10 mouse cellular contexts compared by ENCODE assay signal in genomic region chr2:14874281-14875037, GRCm38 (mm10).
DNase-seq lines count a peak whose midpoint lies in the region; ATAC-seq and TF ChIP-seq lines count a peak whose summit lies in the region.
"Had no signal": no experiment of that assay in that cellular context is flagged by ENCODE, and none has a peak within 500 bp of the region (broad histone marks: within the 10 kb centered on the region; RNA-seq: fewer than 3 reads in every experiment).

No protein-coding gene starts in this region.

- no peaks in the 10 kb centered on the region for H3K9me3 ChIP-seq in forebrain, embryonic 14.5 days (replicated peaks; ENCODE audit: control insufficient read depth, low read length)
- H3K9me3 ChIP-seq in intestine, embryonic 16.5 days (ENCODE audit: control insufficient read depth, low read length), result no peaks in the 10 kb centered on the region

- no peak for TF ChIP-seq CTCF in left cerebral cortex, adult 2 months (IDR thresholded peaks at IDR 0.05)

- intact Hi-C loops in left cerebral cortex, adult 2 months (cut with DNase I), result loop anchor here (5.0 to 10.0 kb wide), 2 partner anchors 83 to 180 kb away; partner anchors contain the start of gene Nsun6
- intact Hi-C loops in left cerebral cortex, postnatal 10 days (cut with DNase I), result no loop called here

- H3K9ac ChIP-seq in forebrain, embryonic 14.5 days (ENCODE audit: low read length), result peak overlapping the region; percentile 40
- H3K9ac ChIP-seq in intestine, embryonic 16.5 days (ENCODE audit: low read depth, low read length), result no peak overlapping the region

- no peak for ATAC-seq in forebrain, embryonic 14.5 days
- ATAC-seq in intestine, embryonic 16.5 days, result 0 out of 2 replicates have a peak, but pooled peaks have one; percentile 21
- ATAC-seq: inflammation-experienced regulatory T-cells, adult 6 months; Patski had no signal

- DNase-seq in left cerebral cortex, adult 2 months (ENCODE audit: extremely low spot score in 1 of 2, low spot score in 2 of 2), result peak; percentile 25 to 29
- no peak for DNase-seq in left cerebral cortex, postnatal 10 days (ENCODE audit: extremely low spot score in 1 of 2, low spot score in 2 of 2)
- no peak for DNase-seq in forebrain, embryonic 14.5 days (ENCODE audit: low spot score)
- DNase-seq in right cerebral cortex, adult 18-20 months, result peak; percentile 47
- DNase-seq in adrenal gland, postnatal 36 days, result no peak
- no peak for DNase-seq in retina, postnatal 1 day
- no peak for DNase-seq in kidney, postnatal 25 days

- peak overlapping the region; percentile 79 for H3K27ac ChIP-seq in left cerebral cortex, adult 2 months
- H3K27ac ChIP-seq in forebrain, embryonic 14.5 days (ENCODE audit: low read depth, low read length), result no peak overlapping the region
- no peak overlapping the region for H3K27ac ChIP-seq in intestine, embryonic 16.5 days (ENCODE audit: low read length)

- H3K4me2 ChIP-seq in forebrain, embryonic 14.5 days (ENCODE audit: low read length), result peak overlapping the region; percentile 39
- H3K4me2 ChIP-seq in intestine, embryonic 16.5 days (ENCODE audit: low read depth, low read length), result peak overlapping the region; percentile 44

- 45% methylated on average over 13 of the region's 13 CpGs for WGBS in forebrain, embryonic 14.5 days
- WGBS in intestine, embryonic 16.5 days, result 35% methylated on average over 13 of the region's 13 CpGs

- no peaks in the 10 kb centered on the region for H3K27me3 ChIP-seq in forebrain, embryonic 14.5 days (replicated peaks; ENCODE audit: control insufficient read depth, insufficient read depth, low read length)
- H3K27me3 ChIP-seq in intestine, embryonic 16.5 days (replicated peaks; ENCODE audit: control insufficient read depth, insufficient read depth, low read length), result no peaks in the 10 kb centered on the region
- H3K27me3 ChIP-seq: Patski had no signal

- peaks cover 6% of the 10 kb centered on the region for H3K4me1 ChIP-seq in forebrain, embryonic 14.5 days (ENCODE audit: control insufficient read depth, insufficient read depth, low read length)
- H3K4me1 ChIP-seq in intestine, embryonic 16.5 days (ENCODE audit: control insufficient read depth, insufficient read depth, low read length), result no peaks in the 10 kb centered on the region; the same call in 1 of the 2 replicates

- H3K36me3 ChIP-seq in forebrain, embryonic 14.5 days (ENCODE audit: control insufficient read depth, insufficient read depth, low read length), result no peaks in the 10 kb centered on the region
- no peaks in the 10 kb centered on the region for H3K36me3 ChIP-seq in intestine, embryonic 16.5 days (ENCODE audit: control insufficient read depth, insufficient read depth, low read length)

- peak overlapping the region; percentile 54 for H3K4me3 ChIP-seq in left cerebral cortex, adult 2 months
- H3K4me3 ChIP-seq in forebrain, embryonic 14.5 days (ENCODE audit: low read depth, low read length), result peak overlapping the region; percentile 19; the same call in 1 of the 2 replicates
- H3K4me3 ChIP-seq in intestine, embryonic 16.5 days (ENCODE audit: low read length), result no peak overlapping the region

Comparison
In these comparisons a context has a peak if more than half of its experiments do, and no peak if none do; other contexts are left out.
1. DNase-seq: peak in left cerebral cortex, adult 2 months (2 of 2) and right cerebral cortex, adult 18-20 months (single experiment); none in left cerebral cortex, postnatal 10 days (0 of 2), forebrain, embryonic 14.5 days (single experiment), adrenal gland, postnatal 36 days (0 of 2), retina, postnatal 1 day (single experiment) and kidney, postnatal 25 days (0 of 2).